Mouse (Mus musculus) ES-E14 (cell line): ENCODE measurements around the gene Sars2. TPM values are rescaled to one million over a fixed set of nuclear protein-coding genes. Genes with fewer than 3 reads are reported as not detected.

Experiments
- DNase-seq: peaks from one replicate; pipeline ENCODE4 v3.0.0-alpha.2; 2013; ENCODE audit warnings: low read depth, low spot score
- H3K27ac ChIP-seq: 2 replicates; pipeline ENCODE4 v1.5.1; 2012; ENCODE audit warnings: low read depth, mild to moderate bottlenecking, low read length, moderate library complexity, mixed read lengths; ENCODE audit not compliant: poor library complexity, insufficient read depth, severe bottlenecking
- H3K36me3 ChIP-seq: 2 replicates; pipeline ENCODE4 v1.6.1; 2012; ENCODE audit warnings: mild to moderate bottlenecking, low read length, moderate library complexity, mixed read lengths; ENCODE audit not compliant: control insufficient read depth, poor library complexity, insufficient read depth, severe bottlenecking
- H3K4me1 ChIP-seq, 2 experiments: fragments of 150-350 bp in 1 of 2; sonication (generic) in 1 of 2; 2 replicates each; pipeline ENCODE4 v1.6.1; 2012; ENCODE audit warnings: low read length in 2 of 2, mild to moderate bottlenecking in 1 of 2, mixed read lengths in 1 of 2; ENCODE audit not compliant: control insufficient read depth in 2 of 2, insufficient read depth in 2 of 2, poor library complexity in 1 of 2
- H3K4me3 ChIP-seq, 2 experiments: fragments of 150-350 bp in 1 of 2; sonication (generic) in 1 of 2; 2 replicates each; pipeline ENCODE4 v1.5.1; 2012; ENCODE audit warnings: low read length in 2 of 2, low read depth in 1 of 2, mild to moderate bottlenecking in 1 of 2, mixed read lengths in 1 of 2; ENCODE audit not compliant: insufficient read depth in 1 of 2, poor library complexity in 1 of 2, severe bottlenecking in 1 of 2
- H3K9ac ChIP-seq: 2 replicates; pipeline ENCODE4 v1.6.1; 2012; ENCODE audit warnings: low read depth, mild to moderate bottlenecking, low read length, mixed read lengths; ENCODE audit not compliant: poor library complexity, insufficient read depth, severe bottlenecking
- H3K9me3 ChIP-seq: fragments of 150-350 bp; sonication (generic); 2 replicates; pipeline ENCODE4 v1.6.1; 2012; ENCODE audit warnings: low read depth, mild to moderate bottlenecking, low read length; ENCODE audit not compliant: control insufficient read depth, insufficient read depth
- CHD2 ChIP-seq: IDR thresholded peaks from 2 replicates; pipeline ENCODE4 v1.6.1; 2014; ENCODE audit warnings: mild to moderate bottlenecking, low read depth, low read length, inconsistent platforms
- HCFC1 ChIP-seq: IDR thresholded peaks from 2 replicates; pipeline ENCODE4 v1.6.1; 2012; ENCODE audit warnings: low read length, inconsistent platforms, borderline replicate concordance; ENCODE audit not compliant: insufficient read depth
- MAFK ChIP-seq: IDR thresholded peaks from 2 replicates; pipeline ENCODE4 v1.6.1; 2014; ENCODE audit warnings: mild to moderate bottlenecking, low read depth, low read length, inconsistent platforms; ENCODE audit not compliant: insufficient read depth
- ZC3H11A ChIP-seq: IDR thresholded peaks from 2 replicates; pipeline ENCODE4 v1.6.1; 2012; ENCODE audit warnings: low read depth, mild to moderate bottlenecking, inconsistent platforms, low read length, borderline replicate concordance
- ZNF384 ChIP-seq: IDR thresholded peaks from 2 replicates; pipeline ENCODE4 v1.6.1; 2012; ENCODE audit warnings: low read depth, low read length, inconsistent platforms
- in situ Hi-C, 2 experiments: fragments of 600-800 bp; cut with MboI; formaldehyde crosslinking; loops; one replicate each; pipeline ENCODE4 v1.15.1; 2025; ENCODE audit warnings: low sequenced_read_pairs in 2 of 2, inconsistent platforms in 1 of 2; ENCODE audit not compliant: unreplicated experiment in 2 of 2
- total RNA-seq: library from RNA; depleted of rRNA; stranded (reverse); fragments of 300-350 nt; gene quantifications from 2 replicates; pipeline ENCODE4 v1.2.3, GENCODE M21; 2012

Gene Sars2
- total RNA-seq, 1 experiment: 25.2 TPM

DNA sequence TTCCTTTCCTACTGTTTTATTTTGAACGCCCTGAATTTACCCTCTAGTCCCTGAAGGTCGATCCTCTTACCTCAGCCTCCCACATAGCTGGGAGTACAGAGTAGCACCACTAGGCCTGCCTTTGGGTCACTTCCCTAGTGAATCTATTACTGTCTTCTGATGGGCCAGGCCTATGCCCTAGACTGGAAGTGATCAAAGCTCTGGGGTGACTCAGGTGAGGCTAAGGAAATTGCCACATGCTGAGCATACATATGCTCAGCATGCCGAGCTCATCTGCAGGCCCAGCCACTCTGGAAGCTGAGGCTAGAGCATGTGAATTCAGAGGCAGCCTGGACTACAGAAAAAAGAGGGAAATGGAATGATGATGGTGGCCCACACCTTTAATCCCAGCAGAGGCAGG is 31.4 kb downstream of the Sars2 start:
- Histone ChIP-seq H3K4me3 (no peak overlapping the region), H3K4me1 (peaks cover 3 to 5% of the 10 kb centered on the region in 2 experiments; a peak in 3 of 4 replicates), H3K9ac (no peak overlapping the region), H3K27ac (no peak overlapping the region), H3K9me3 (no peaks in the 10 kb centered on the region), H3K36me3 (no peaks in the 10 kb centered on the region)
- no peak for TF ChIP-seq MAFK
- no peak for TF ChIP-seq CHD2
- no peak for TF ChIP-seq ZNF384
- TF ChIP-seq ZC3H11A: no peak
- in situ Hi-C loops: no loop called here
- DNase-seq: no peak

GRCm38 (mm10) chr7:28774164-28774563 is 32.4 kb downstream of the Sars2 start:
- H3K9me3 ChIP-seq: no peaks in the 10 kb centered on the region
- no peaks in the 10 kb centered on the region for H3K36me3 ChIP-seq
- H3K27ac ChIP-seq: no peak overlapping the region
- H3K9ac ChIP-seq: no peak overlapping the region
- peaks cover 3 to 5% of the 10 kb centered on the region in 2 experiments; a peak in 3 of 4 replicates for H3K4me1 ChIP-seq
- H3K4me3 ChIP-seq: no peak overlapping the region
- in situ Hi-C loops: no loop called here
- no peak for TF ChIP-seq ZNF384
- no peak for TF ChIP-seq ZC3H11A
- TF ChIP-seq MAFK: no peak
- no peak for TF ChIP-seq HCFC1
- no peak for TF ChIP-seq CHD2
- DNase-seq: no peak

- in situ Hi-C loops: no loop called here
- Histone ChIP-seq H3K4me3 (no peak overlapping the region), H3K27ac (no peak overlapping the region), H3K9ac (no peak overlapping the region), H3K36me3 (no peaks in the 10 kb centered on the region), H3K9me3 (no peaks in the 10 kb centered on the region), H3K4me1 (peaks cover 3 to 5% of the 10 kb centered on the region in 2 experiments; a peak in 3 of 4 replicates)
- no peak for DNase-seq
- TF ChIP-seq CHD2 (no peak), ZC3H11A (no peak), ZNF384 (no peak), MAFK (no peak), HCFC1 (no peak)
Measured at GRCm38 (mm10) chr7:28775129-28775528, 33.3 kb downstream of the Sars2 start.

DNA sequence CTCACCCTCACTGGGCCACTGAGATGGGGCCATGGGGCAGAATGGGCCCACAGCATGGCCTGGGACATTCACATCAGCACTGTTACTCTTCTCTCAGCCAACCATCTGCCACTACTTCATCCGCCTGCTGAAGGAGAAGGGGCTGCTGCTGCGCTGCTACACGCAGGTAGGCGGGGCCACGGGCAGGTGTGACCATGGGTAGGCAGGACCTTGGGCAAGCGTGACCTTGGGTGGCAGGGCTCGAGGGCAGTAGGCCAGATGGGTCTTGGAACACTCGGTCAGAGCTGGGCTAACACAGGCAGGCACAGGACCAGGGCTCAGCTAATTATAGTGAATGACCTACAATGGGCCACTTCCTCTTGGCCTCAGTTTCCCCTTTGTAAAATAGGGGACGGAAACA is 37.0 kb downstream of the Sars2 start:
- DNase-seq: no peak
- in situ Hi-C loops: no loop called here
- peaks cover 3 to 5% of the 10 kb centered on the region in 2 experiments; a peak in 1 of 4 replicates for H3K4me1 ChIP-seq
- no peaks in the 10 kb centered on the region for H3K9me3 ChIP-seq
- H3K9ac ChIP-seq: no peak overlapping the region
- TF ChIP-seq ZC3H11A: no peak
- TF ChIP-seq CHD2: no peak
- TF ChIP-seq MAFK: no peak
- no peak for TF ChIP-seq HCFC1
- TF ChIP-seq ZNF384: no peak
- H3K4me3 ChIP-seq: no peak overlapping the region
- no peak overlapping the region for H3K27ac ChIP-seq
- no peaks in the 10 kb centered on the region for H3K36me3 ChIP-seq

DNA sequence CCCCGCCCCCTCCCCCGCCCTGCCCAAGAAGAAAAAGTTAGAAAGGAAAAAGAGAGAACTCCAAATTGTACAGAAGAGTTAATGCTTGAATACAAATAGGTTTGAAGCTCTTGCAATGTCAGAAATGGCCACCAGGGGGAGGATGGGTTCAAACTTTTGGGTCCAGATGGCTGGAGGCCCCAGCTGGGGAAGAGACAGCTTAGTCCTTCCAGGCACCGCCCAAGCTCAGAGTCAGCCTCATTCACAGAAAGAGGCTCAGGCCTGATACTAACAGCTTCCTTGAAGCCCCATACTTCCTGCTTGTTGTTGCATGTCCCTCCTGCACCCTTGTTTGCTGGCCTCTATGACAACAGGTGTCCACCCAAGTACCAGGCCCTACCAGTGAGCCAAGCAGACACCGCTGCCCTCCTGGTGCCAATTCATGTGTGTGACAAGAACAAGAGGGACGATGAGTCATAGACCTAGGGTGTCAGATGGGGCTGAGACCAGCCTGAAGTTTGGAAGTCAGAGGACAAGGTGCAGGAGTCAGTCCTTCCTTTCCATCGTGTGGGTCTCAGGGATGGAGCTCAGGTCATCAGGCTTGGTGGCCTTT is 38.4 kb downstream of the Sars2 start:
- Histone ChIP-seq H3K9ac (no peak overlapping the region), H3K4me1 (peaks cover 3 to 5% of the 10 kb centered on the region in 2 experiments; a peak in 2 of 4 replicates), H3K9me3 (no peaks in the 10 kb centered on the region), H3K4me3 (no peak overlapping the region), H3K27ac (0 out of 2 replicates have a peak overlapping the region, but pooled peaks have one; percentile 24), H3K36me3 (no peaks in the 10 kb centered on the region)
- TF ChIP-seq ZNF384 (0 out of 2 replicates have a peak, but pooled peaks have one; percentile 21), HCFC1 (no peak), ZC3H11A (peak; percentile 68; the same call in 1 of the 2 replicates)
- in situ Hi-C loops: no loop called here
- peak; percentile 92 for DNase-seq
